Mouse (Mus musculus) small intestine, adult 2 months (tissue): Measurements from ENCODE around the gene AI481877. TPM values are rescaled to one million over a fixed set of nuclear protein-coding genes. Genes with fewer than 3 reads are reported as not detected.

Source experiments
- H3K27ac ChIP-seq: fragments of 200-500 bp; 2 replicates; pipeline ENCODE4 v1.5.1; 2012; ENCODE audit warnings: low read depth, low read length, control low read depth, inconsistent platforms; ENCODE audit not compliant: insufficient read depth
- H3K27me3 ChIP-seq: fragments of 200-500 bp; 2 replicates; pipeline ENCODE4 v1.6.1; 2012; ENCODE audit warnings: mild to moderate bottlenecking, moderate library complexity, low read length, inconsistent platforms; ENCODE audit not compliant: control insufficient read depth, insufficient read depth
- H3K36me3 ChIP-seq: fragments of 200-500 bp; 2 replicates; pipeline ENCODE4 v1.6.1; 2012; ENCODE audit warnings: mild to moderate bottlenecking, low read length, control low read depth, inconsistent platforms; ENCODE audit not compliant: control insufficient read depth, insufficient read depth
- H3K4me1 ChIP-seq: fragments of 200-500 bp; 2 replicates; pipeline ENCODE4 v1.6.1; 2012; ENCODE audit warnings: low read length, inconsistent platforms, mixed read lengths; ENCODE audit not compliant: control insufficient read depth, insufficient read depth, insufficient read length
- H3K4me3 ChIP-seq: fragments of 200-500 bp; 2 replicates; pipeline ENCODE4 v1.5.1; 2012; ENCODE audit warnings: low read depth, mild to moderate bottlenecking, control low read depth, inconsistent platforms, low read length, moderate library complexity
- CTCF ChIP-seq: fragments of 200-500 bp; IDR thresholded peaks from 2 replicates; pipeline ENCODE4 v1.5.1; 2012; ENCODE audit warnings: low read depth, mild to moderate bottlenecking, control low read depth, inconsistent platforms, low read length, moderate library complexity, mixed read lengths; ENCODE audit not compliant: insufficient replicate concordance, insufficient read length; ENCODE audit errors: extremely low read depth
- POLR2A ChIP-seq: fragments of 200-500 bp; IDR thresholded peaks from 2 replicates; pipeline ENCODE4 v1.6.1; 2012; ENCODE audit warnings: low read depth, mild to moderate bottlenecking, control low read depth, inconsistent platforms, low read length, moderate library complexity
- WGBS: fragments of 180-500 bp; shearing (Covaris S2); methylation state at CpG from one replicate; pipeline ENCODE4 v1.1.7; 2018; 5-methylcytosine and 5-hydroxymethylcytosine counted together
- polyA plus RNA-seq: library from polyadenylated mRNA; depleted of rRNA; stranded (reverse); fragments of >200 nt; gene quantifications from 2 replicates; pipeline ENCODE4 v1.2.3, GENCODE M21; 2012

AI481877 gene
- polyA plus RNA-seq, 1 experiment = not detected

DNA sequence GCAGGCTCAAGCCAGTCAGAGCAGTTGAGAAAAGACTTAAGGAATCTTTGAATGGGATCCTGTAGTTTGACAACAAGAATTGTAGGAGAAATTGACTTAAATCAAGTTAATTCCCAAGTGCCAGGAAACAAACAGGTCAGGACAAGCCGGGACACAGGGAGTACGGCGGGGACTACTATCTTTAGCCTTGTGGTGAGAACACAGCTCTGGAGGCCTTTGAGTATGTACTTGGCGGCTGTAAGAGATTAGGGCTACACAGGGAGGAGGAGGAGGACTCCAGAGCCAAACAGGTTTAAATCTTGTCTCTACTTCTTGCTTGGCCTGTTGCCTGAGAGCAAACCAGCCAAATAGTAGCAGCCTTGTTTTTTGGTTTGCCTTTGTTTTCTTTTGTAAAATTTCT is 36.2 kb upstream of the AI481877 start:
- H3K4me1 ChIP-seq = peaks cover 9% of the 10 kb centered on the region; the same call in 1 of the 2 replicates
- TF ChIP-seq POLR2A = no peak
- TF ChIP-seq CTCF = no peak
- no peaks in the 10 kb centered on the region for H3K36me3 ChIP-seq
- no peak overlapping the region; the same call in 1 of the 2 replicates for H3K27ac ChIP-seq
- H3K27me3 ChIP-seq = no peaks in the 10 kb centered on the region
- WGBS = 27% methylated on average over 4 of the region's 4 CpGs
- H3K4me3 ChIP-seq = no peak overlapping the region

DNA sequence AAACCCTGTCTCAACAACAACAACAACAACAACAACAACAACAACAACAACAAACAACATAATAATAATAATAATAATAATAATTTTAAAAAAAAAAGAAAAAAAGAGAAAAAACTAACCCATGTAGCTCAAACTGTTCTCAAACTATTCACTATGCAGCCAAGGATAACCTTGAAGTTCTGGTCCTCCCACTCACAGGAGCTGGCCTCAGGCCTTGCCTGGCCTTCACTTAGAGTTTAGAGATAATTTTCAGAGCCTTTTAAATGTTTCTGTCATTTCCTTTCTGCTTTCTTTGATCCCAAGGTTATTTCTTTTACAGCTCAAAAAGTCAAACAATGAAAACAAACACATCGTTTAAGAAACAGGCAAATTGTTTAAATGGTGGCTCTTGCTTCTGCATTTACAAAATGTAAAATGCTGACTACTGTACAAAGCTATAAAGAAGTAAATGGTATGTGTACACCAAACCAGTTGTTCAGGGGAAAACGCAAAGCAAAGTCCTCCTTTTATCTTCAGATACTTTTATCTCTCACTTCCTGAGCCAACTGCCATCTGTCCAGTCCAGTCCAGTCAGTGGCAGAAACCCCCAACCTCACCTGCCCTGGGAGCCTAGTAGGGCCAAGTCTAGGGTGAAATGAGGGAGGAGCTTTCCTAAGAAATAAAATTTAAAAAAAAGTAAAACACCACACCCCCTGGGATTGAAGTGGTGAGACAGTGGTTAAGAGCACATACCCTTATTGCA is 34.6 kb upstream of the AI481877 start:
- Histone ChIP-seq H3K4me1 (peaks cover 9% of the 10 kb centered on the region; the same call in 1 of the 2 replicates), H3K27ac (peak overlapping the region; percentile 41; the same call in 1 of the 2 replicates), H3K4me3 (no peak overlapping the region), H3K36me3 (no peaks in the 10 kb centered on the region), H3K27me3 (no peaks in the 10 kb centered on the region)
- 16% methylated on average over 2 of the region's 2 CpGs for WGBS
- TF ChIP-seq POLR2A (no peak), CTCF (no peak)

- WGBS = 82% methylated on average over 2 of the region's 2 CpGs
- Histone ChIP-seq H3K4me1 (peaks cover 9% of the 10 kb centered on the region; the same call in 1 of the 2 replicates), H3K36me3 (no peaks in the 10 kb centered on the region), H3K27ac (no peak overlapping the region), H3K4me3 (no peak overlapping the region), H3K27me3 (no peaks in the 10 kb centered on the region)
- TF ChIP-seq CTCF (no peak), POLR2A (no peak)
Observed at GRCm38 (mm10) chr4:59172616-59173015, 33.8 kb upstream of the AI481877 start.

- no peaks in the 10 kb centered on the region for H3K27me3 ChIP-seq
- WGBS = 76% methylated on average over 5 of the region's 5 CpGs
- peaks cover 9% of the 10 kb centered on the region; the same call in 1 of the 2 replicates for H3K4me1 ChIP-seq
- H3K36me3 ChIP-seq = no peaks in the 10 kb centered on the region
- H3K27ac ChIP-seq = no peak overlapping the region
- H3K4me3 ChIP-seq = no peak overlapping the region
- TF ChIP-seq POLR2A (no peak), CTCF (no peak)
Observed at GRCm38 (mm10) chr4:59169981-59170380, 31.2 kb upstream of the AI481877 start.

- no peaks in the 10 kb centered on the region for H3K27me3 ChIP-seq
- H3K36me3 ChIP-seq = no peaks in the 10 kb centered on the region
- no peak overlapping the region for H3K27ac ChIP-seq
- no peaks in the 10 kb centered on the region for H3K4me1 ChIP-seq
- no peak overlapping the region for H3K4me3 ChIP-seq
- 91% methylated on average over 2 of the region's 2 CpGs for WGBS
- TF ChIP-seq CTCF (no peak), POLR2A (no peak)
Observed at GRCm38 (mm10) chr4:59167251-59167847, 28.6 kb upstream of the AI481877 start.

GRCm38 (mm10) chr4:59164034-59164433 is 25.3 kb upstream of the AI481877 start:
- Histone ChIP-seq H3K27me3 (no peaks in the 10 kb centered on the region), H3K36me3 (no peaks in the 10 kb centered on the region), H3K27ac (no peak overlapping the region), H3K4me1 (no peaks in the 10 kb centered on the region), H3K4me3 (no peak overlapping the region)
- WGBS = 84% methylated on average over 2 of the region's 2 CpGs
- TF ChIP-seq POLR2A = no peak
- TF ChIP-seq CTCF = no peak

DNA sequence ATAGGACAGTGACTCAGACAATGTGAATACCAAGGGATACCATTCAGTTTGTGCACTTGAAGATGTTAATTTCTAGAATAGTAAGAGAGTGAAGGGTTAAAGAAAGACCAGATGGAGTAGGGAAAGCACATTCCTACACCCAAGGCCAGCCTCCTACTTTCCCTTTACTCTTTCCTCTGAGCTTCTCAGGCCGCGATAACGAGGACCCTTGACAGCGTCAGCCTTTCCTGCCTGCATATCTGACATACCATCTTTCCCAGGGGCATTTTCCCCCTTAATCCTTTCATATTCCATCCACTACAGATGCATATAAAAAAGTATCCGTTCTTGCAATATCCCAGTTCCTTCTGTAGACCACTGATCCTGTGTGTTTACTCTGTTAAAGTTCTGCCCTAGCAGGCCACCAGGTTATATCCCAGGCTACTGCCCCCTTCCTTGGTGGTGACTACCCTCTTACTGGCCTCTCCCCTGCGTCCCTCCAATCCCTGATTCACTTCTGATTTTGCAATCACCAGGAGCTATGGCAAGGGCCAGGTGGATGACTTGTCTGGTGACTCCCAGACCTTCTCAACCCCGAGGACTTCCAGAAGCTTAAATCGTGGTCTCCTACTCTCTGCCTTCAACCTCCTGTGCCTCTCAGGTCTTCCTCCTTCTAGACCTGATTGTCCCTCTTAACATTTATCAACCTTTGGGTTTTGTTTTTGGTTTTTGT is 22.3 kb upstream of the AI481877 start:
- WGBS = 85% methylated on average over 8 of the region's 8 CpGs
- peaks cover 2% of the 10 kb centered on the region; the same call in 1 of the 2 replicates for H3K4me1 ChIP-seq
- H3K27me3 ChIP-seq = no peaks in the 10 kb centered on the region
- TF ChIP-seq CTCF (no peak), POLR2A (no peak)
- no peak overlapping the region for H3K27ac ChIP-seq
- no peak overlapping the region for H3K4me3 ChIP-seq
- H3K36me3 ChIP-seq = no peaks in the 10 kb centered on the region
